Mouse (Mus musculus) urinary bladder, postnatal 25 days (tissue): ENCODE measurements around the gene Nradd.

Source experiments
- DNase-seq: peaks from one replicate; pipeline ENCODE4 v3.0.0; 2022; ENCODE audit warnings: low spot score

Gene Nradd

GRCm38 (mm10) chr9:110652963-110653654 is 28.9 kb upstream of the Nradd start:
- DNase-seq, result no peak

GRCm38 (mm10) chr9:110651931-110652722 is 27.9 kb upstream of the Nradd start:
- DNase-seq, result no peak

GRCm38 (mm10) chr9:110649775-110650174 is 25.5 kb upstream of the Nradd start:
- DNase-seq, result no peak

- DNase-seq, result no peak
Observed at GRCm38 (mm10) chr9:110645219-110645618, 21.0 kb upstream of the Nradd start.

- no peak for DNase-seq
Observed at GRCm38 (mm10) chr9:110644295-110644694, 20.0 kb upstream of the Nradd start.

- no peak for DNase-seq
Observed at GRCm38 (mm10) chr9:110643787-110644186, 19.5 kb upstream of the Nradd start.

- DNase-seq, result no peak
Observed at GRCm38 (mm10) chr9:110642812-110643524, 18.7 kb upstream of the Nradd start.

- DNase-seq, result no peak
Observed at GRCm38 (mm10) chr9:110641006-110641405, 16.8 kb upstream of the Nradd start.

GRCm38 (mm10) chr9:110638611-110639021 is 14.4 kb upstream of the Nradd start:
- DNase-seq, result no peak

GRCm38 (mm10) chr9:110635225-110635624 is 11.0 kb upstream of the Nradd start:
- DNase-seq, result peak; percentile 96

- no peak for DNase-seq
Observed at GRCm38 (mm10) chr9:110633882-110634281, 9.6 kb upstream of the Nradd start.

- DNase-seq, result no peak
Observed at GRCm38 (mm10) chr9:110632671-110633070, 8.4 kb upstream of the Nradd start.

GRCm38 (mm10) chr9:110631651-110632275 is 7.5 kb upstream of the Nradd start:
- DNase-seq, result no peak

GRCm38 (mm10) chr9:110631191-110631590 is 6.9 kb upstream of the Nradd start:
- no peak for DNase-seq

GRCm38 (mm10) chr9:110630171-110630570 is 5.9 kb upstream of the Nradd start:
- DNase-seq, result no peak

GRCm38 (mm10) chr9:110625350-110625908 is 1.2 kb upstream of the Nradd start:
- no peak for DNase-seq

GRCm38 (mm10) chr9:110623416-110624195 is 646 bp downstream of the Nradd start:
- no peak for DNase-seq

GRCm38 (mm10) chr9:110622621-110623219 is 1.5 kb downstream of the Nradd start:
- no peak for DNase-seq

GRCm38 (mm10) chr9:110620685-110621084 is 3.6 kb downstream of the Nradd start:
- DNase-seq, result no peak

- DNase-seq, result no peak
Observed at GRCm38 (mm10) chr9:110620180-110620579, 4.1 kb downstream of the Nradd start.

- no peak for DNase-seq
Observed at GRCm38 (mm10) chr9:110617081-110617480, 7.2 kb downstream of the Nradd start.
